Mouse (Mus musculus): ENCODE measurements around the gene Abca4.

DNA sequence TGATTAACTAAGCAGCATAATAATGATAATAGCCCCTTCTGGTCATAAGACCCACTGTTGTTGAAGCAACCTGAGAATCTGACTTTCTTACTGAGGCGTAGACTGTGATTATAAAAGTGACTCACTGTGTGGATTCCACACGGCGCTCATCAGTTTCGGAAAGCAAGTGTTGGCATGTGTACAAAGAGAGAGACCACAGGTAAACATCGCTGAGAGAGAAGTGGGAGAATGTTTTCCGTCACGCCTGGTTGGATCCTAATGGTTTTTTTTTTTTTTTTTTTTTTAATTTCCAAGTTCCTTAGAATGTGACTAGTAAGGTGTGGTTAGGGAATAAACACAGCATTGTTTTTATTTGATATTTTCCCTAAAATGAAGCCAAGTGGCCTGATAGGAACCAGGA is 38.1 kb downstream of the Abca4 start:
- TF ChIP-seq CTCF (IDR thresholded peaks at IDR 0.05; ENCODE audit: low read depth) = no peak
- no peak for TF ChIP-seq EP300 (optimal IDR thresholded peaks at IDR 0.05)
